Mouse (Mus musculus): ENCODE results near the gene Isx. TPM values are rescaled to one million over a fixed set of nuclear protein-coding genes. Genes with fewer than 3 reads are reported as not detected.

The Isx gene
- not detected in 2 replicates for polyA plus RNA-seq (2014; fragmentation: Nextera tagmentation; extraction: Ambion mirVana)

- Histone ChIP-seq H3K4me1 (replicated peaks; ENCODE audit: control insufficient read depth, insufficient read depth, low read length) (no peaks in the 10 kb centered on the region), H3K4me3 (ENCODE audit: low read depth, low read length) (no peak within 1 kb of the TSS), H3K27me3 (ENCODE audit: control insufficient read depth, insufficient read depth, low read length) (no peaks in the 10 kb centered on the region), H3K9ac (ENCODE audit: low read length) (no peak within 1 kb of the TSS), H3K27ac (ENCODE audit: low read depth, low read length) (no peak within 1 kb of the TSS), H3K9me3 (ENCODE audit: control insufficient read depth, low read length) (no peaks in the 10 kb centered on the region), H3K4me2 (ENCODE audit: low read depth, low read length, severe bottlenecking) (no peak within 1 kb of the TSS), H3K36me3 (ENCODE audit: control insufficient read depth, insufficient read depth, low read length) (no peaks in the 10 kb centered on the region)
- WGBS, result 79% methylated on average over 3 of the region's 3 CpGs
- no peak for ATAC-seq (replicated peaks; ENCODE audit: low FRiP score)
- DNase-seq (ENCODE audit: low spot score), result no peak
Observed at GRCm38 (mm10) chr8:74872940-74873339, at the start of gene Isx. Gene Isx, plus strand, starts transcription at chr8:74873173.

- Histone ChIP-seq H3K4me3 (ENCODE audit: low read depth, low read length) (no peak overlapping the region), H3K9ac (ENCODE audit: low read length) (no peak overlapping the region), H3K27ac (ENCODE audit: low read depth, low read length) (no peak overlapping the region), H3K9me3 (ENCODE audit: control insufficient read depth, low read length) (no peaks in the 10 kb centered on the region), H3K36me3 (ENCODE audit: control insufficient read depth, insufficient read depth, low read length) (no peaks in the 10 kb centered on the region), H3K4me1 (replicated peaks; ENCODE audit: control insufficient read depth, insufficient read depth, low read length) (no peaks in the 10 kb centered on the region), H3K4me2 (ENCODE audit: low read depth, low read length, severe bottlenecking) (no peak overlapping the region), H3K27me3 (ENCODE audit: control insufficient read depth, insufficient read depth, low read length) (no peaks in the 10 kb centered on the region)
- 72% methylated on average over 3 of the region's 3 CpGs for WGBS
- ATAC-seq (replicated peaks; ENCODE audit: low FRiP score), result no peak
- no peak for DNase-seq (ENCODE audit: low spot score)
Observed at GRCm38 (mm10) chr8:74827689-74828088, 45.3 kb upstream of the Isx start.

GRCm38 (mm10) chr8:74831322-74831721 is 41.7 kb upstream of the Isx start:
- ATAC-seq (replicated peaks; ENCODE audit: low FRiP score) (no peak), DNase-seq (ENCODE audit: low spot score) (no peak)
- H3K9ac ChIP-seq (ENCODE audit: low read length), result no peak overlapping the region
- H3K4me1 ChIP-seq (replicated peaks; ENCODE audit: control insufficient read depth, insufficient read depth, low read length), result no peaks in the 10 kb centered on the region
- no peaks in the 10 kb centered on the region for H3K36me3 ChIP-seq (ENCODE audit: control insufficient read depth, insufficient read depth, low read length)
- no peak overlapping the region for H3K4me2 ChIP-seq (ENCODE audit: low read depth, low read length, severe bottlenecking)
- H3K9me3 ChIP-seq (ENCODE audit: control insufficient read depth, low read length), result no peaks in the 10 kb centered on the region
- no peaks in the 10 kb centered on the region for H3K27me3 ChIP-seq (ENCODE audit: control insufficient read depth, insufficient read depth, low read length)
- H3K4me3 ChIP-seq (ENCODE audit: low read depth, low read length), result no peak overlapping the region
- no peak overlapping the region for H3K27ac ChIP-seq (ENCODE audit: low read depth, low read length)
- 90% methylated on average over 5 of the region's 5 CpGs for whole genome bisulfite sequencing

- H3K36me3 ChIP-seq (ENCODE audit: control insufficient read depth, insufficient read depth, low read length), result no peaks in the 10 kb centered on the region
- H3K9me3 ChIP-seq (ENCODE audit: control insufficient read depth, low read length), result no peaks in the 10 kb centered on the region
- WGBS, result 76% methylated on average over 1 of the region's 1 CpGs
- H3K9ac ChIP-seq (ENCODE audit: low read length), result no peak overlapping the region
- H3K27ac ChIP-seq (ENCODE audit: low read depth, low read length), result no peak overlapping the region
- DNase-seq (ENCODE audit: low spot score) (no peak), ATAC-seq (replicated peaks; ENCODE audit: low FRiP score) (no peak)
- no peaks in the 10 kb centered on the region for H3K4me1 ChIP-seq (replicated peaks; ENCODE audit: control insufficient read depth, insufficient read depth, low read length)
- no peak overlapping the region for H3K4me3 ChIP-seq (ENCODE audit: low read depth, low read length)
- H3K27me3 ChIP-seq (ENCODE audit: control insufficient read depth, insufficient read depth, low read length), result no peaks in the 10 kb centered on the region
- H3K4me2 ChIP-seq (ENCODE audit: low read depth, low read length, severe bottlenecking), result no peak overlapping the region
Observed at GRCm38 (mm10) chr8:74834246-74834645, 38.7 kb upstream of the Isx start.

- Histone ChIP-seq H3K4me2 (ENCODE audit: low read depth, low read length, severe bottlenecking) (no peak overlapping the region), H3K9ac (ENCODE audit: low read length) (no peak overlapping the region), H3K4me3 (ENCODE audit: low read depth, low read length) (no peak overlapping the region), H3K36me3 (ENCODE audit: control insufficient read depth, insufficient read depth, low read length) (no peaks in the 10 kb centered on the region), H3K4me1 (replicated peaks; ENCODE audit: control insufficient read depth, insufficient read depth, low read length) (no peaks in the 10 kb centered on the region), H3K27ac (ENCODE audit: low read depth, low read length) (no peak overlapping the region), H3K9me3 (ENCODE audit: control insufficient read depth, low read length) (no peaks in the 10 kb centered on the region), H3K27me3 (ENCODE audit: control insufficient read depth, insufficient read depth, low read length) (no peaks in the 10 kb centered on the region)
- DNase-seq (ENCODE audit: low spot score) (peak; percentile 55), ATAC-seq (replicated peaks; ENCODE audit: low FRiP score) (peak; percentile 65; the same call in 1 of the 2 replicates)
- WGBS, result 18% methylated on average over 12 of the region's 12 CpGs
Observed at GRCm38 (mm10) chr8:74847376-74848048, 25.5 kb upstream of the Isx start.

GRCm38 (mm10) chr8:74848707-74849106 is 24.3 kb upstream of the Isx start:
- no peak overlapping the region for H3K9ac ChIP-seq (ENCODE audit: low read length)
- no peaks in the 10 kb centered on the region for H3K36me3 ChIP-seq (ENCODE audit: control insufficient read depth, insufficient read depth, low read length)
- no peak for DNase-seq (ENCODE audit: low spot score)
- no peak overlapping the region for H3K4me2 ChIP-seq (ENCODE audit: low read depth, low read length, severe bottlenecking)
- no peak overlapping the region for H3K4me3 ChIP-seq (ENCODE audit: low read depth, low read length)
- no peak for ATAC-seq (replicated peaks; ENCODE audit: low FRiP score)
- no peaks in the 10 kb centered on the region for H3K4me1 ChIP-seq (replicated peaks; ENCODE audit: control insufficient read depth, insufficient read depth, low read length)
- H3K9me3 ChIP-seq (ENCODE audit: control insufficient read depth, low read length), result no peaks in the 10 kb centered on the region
- 84% methylated on average over 1 of the region's 1 CpGs for WGBS
- H3K27ac ChIP-seq (ENCODE audit: low read depth, low read length), result no peak overlapping the region
- no peaks in the 10 kb centered on the region for H3K27me3 ChIP-seq (ENCODE audit: control insufficient read depth, insufficient read depth, low read length)

GRCm38 (mm10) chr8:74850971-74851370 is 22.0 kb upstream of the Isx start:
- H3K9me3 ChIP-seq (ENCODE audit: control insufficient read depth, low read length), result no peaks in the 10 kb centered on the region
- H3K9ac ChIP-seq (ENCODE audit: low read length), result no peak overlapping the region

GRCm38 (mm10) chr8:74851837-74852236 is 21.1 kb upstream of the Isx start:
- WGBS, result 30% methylated on average over 3 of the region's 3 CpGs
- H3K9me3 ChIP-seq (ENCODE audit: control insufficient read depth, low read length), result no peaks in the 10 kb centered on the region
- no peak overlapping the region for H3K4me3 ChIP-seq (ENCODE audit: low read depth, low read length)
- no peak overlapping the region for H3K27ac ChIP-seq (ENCODE audit: low read depth, low read length)
- peak; percentile 72 for DNase-seq (ENCODE audit: low spot score)
- no peaks in the 10 kb centered on the region for H3K27me3 ChIP-seq (ENCODE audit: control insufficient read depth, insufficient read depth, low read length)
- no peaks in the 10 kb centered on the region for H3K4me1 ChIP-seq (replicated peaks; ENCODE audit: control insufficient read depth, insufficient read depth, low read length)
- ATAC-seq (replicated peaks; ENCODE audit: low FRiP score), result no peak
- H3K4me2 ChIP-seq (ENCODE audit: low read depth, low read length, severe bottlenecking), result no peak overlapping the region
- H3K9ac ChIP-seq (ENCODE audit: low read length), result no peak overlapping the region
- H3K36me3 ChIP-seq (ENCODE audit: control insufficient read depth, insufficient read depth, low read length), result no peaks in the 10 kb centered on the region

More at GRCm38 (mm10) chr8:74850971-74851370, 22.0 kb upstream of the Isx start:
- H3K4me2 ChIP-seq (ENCODE audit: low read depth, low read length, severe bottlenecking), result no peak overlapping the region
- no peak overlapping the region for H3K4me3 ChIP-seq (ENCODE audit: low read depth, low read length)
- no peak for ATAC-seq (replicated peaks; ENCODE audit: low FRiP score)
- no peaks in the 10 kb centered on the region for H3K4me1 ChIP-seq (replicated peaks; ENCODE audit: control insufficient read depth, insufficient read depth, low read length)
- H3K36me3 ChIP-seq (ENCODE audit: control insufficient read depth, insufficient read depth, low read length), result no peaks in the 10 kb centered on the region
- H3K27me3 ChIP-seq (ENCODE audit: control insufficient read depth, insufficient read depth, low read length), result no peaks in the 10 kb centered on the region
- H3K27ac ChIP-seq (ENCODE audit: low read depth, low read length), result no peak overlapping the region
- no peak for DNase-seq (ENCODE audit: low spot score)

- DNase-seq (ENCODE audit: low spot score), result no peak
- Histone ChIP-seq H3K27ac (ENCODE audit: low read depth, low read length) (no peak overlapping the region), H3K27me3 (ENCODE audit: control insufficient read depth, insufficient read depth, low read length) (no peaks in the 10 kb centered on the region), H3K4me2 (ENCODE audit: low read depth, low read length, severe bottlenecking) (no peak overlapping the region), H3K4me3 (ENCODE audit: low read depth, low read length) (no peak overlapping the region), H3K9ac (ENCODE audit: low read length) (no peak overlapping the region), H3K4me1 (replicated peaks; ENCODE audit: control insufficient read depth, insufficient read depth, low read length) (no peaks in the 10 kb centered on the region), H3K9me3 (ENCODE audit: control insufficient read depth, low read length) (no peaks in the 10 kb centered on the region), H3K36me3 (ENCODE audit: control insufficient read depth, insufficient read depth, low read length) (no peaks in the 10 kb centered on the region)
- WGBS, result 30% methylated on average over 5 of the region's 5 CpGs
- ATAC-seq (replicated peaks; ENCODE audit: low FRiP score), result peak; percentile 55
Observed at GRCm38 (mm10) chr8:74853488-74853887, 19.5 kb upstream of the Isx start.
